Mouse (Mus musculus) neutrophil, adult 59 days (primary cell): Measurements from ENCODE around the gene Serinc3. TPM values are rescaled to one million over a fixed set of nuclear protein-coding genes. Genes with fewer than 3 reads are reported as not detected.

Experiments
- total RNA-seq, 2 experiments: library from RNA; stranded (reverse); gene quantifications; 1 replicate in 1 of 2; 2 replicates in 1 of 2; pipeline ENCODE4 v1.2.4; 2023

The Serinc3 gene
- 100 to 1,000 TPM; 418 to 463 TPM for total RNA-seq

DNA sequence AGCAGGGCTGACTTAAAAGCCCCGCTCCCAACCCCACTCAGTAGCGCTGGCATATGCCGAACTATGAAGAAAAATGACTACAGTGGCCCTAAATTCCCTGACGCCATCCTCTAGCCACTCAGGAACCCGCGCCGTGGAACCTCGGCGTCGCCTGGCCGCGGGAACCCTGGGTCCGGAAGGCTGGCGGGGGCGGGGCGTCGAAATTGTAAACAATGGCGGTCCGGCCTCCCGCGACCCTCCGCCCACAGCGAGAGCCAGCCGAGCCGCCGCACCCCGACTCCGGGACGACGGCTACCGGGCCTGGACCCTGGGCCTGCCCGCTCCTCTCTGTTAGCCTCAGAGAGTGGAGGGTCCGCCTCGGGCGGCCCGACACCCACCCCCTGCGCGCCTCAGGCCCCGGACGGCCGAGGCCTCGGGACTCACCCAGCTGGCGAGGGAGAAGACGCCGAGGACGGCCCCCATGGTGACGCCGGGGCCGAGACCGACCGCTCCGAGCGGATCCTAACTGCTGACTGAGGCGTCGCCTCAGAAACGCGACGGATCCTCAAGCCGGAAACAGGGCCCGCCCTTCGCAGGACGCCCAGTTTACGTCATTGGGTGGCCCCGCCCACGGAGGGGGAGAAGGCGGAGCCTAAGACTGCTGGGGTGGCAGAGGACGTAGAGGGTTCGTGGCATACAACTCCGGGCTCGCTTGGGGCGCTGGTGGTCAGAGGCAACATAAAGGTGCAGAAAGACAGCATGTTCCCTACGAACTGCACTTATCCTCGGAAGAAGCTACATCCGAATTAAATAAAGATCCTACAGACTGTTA is at the start of gene Serinc3:
TSS of gene Serinc3 (minus strand) at position 557 of the 811 bp plus-strand sequence.

DNA sequence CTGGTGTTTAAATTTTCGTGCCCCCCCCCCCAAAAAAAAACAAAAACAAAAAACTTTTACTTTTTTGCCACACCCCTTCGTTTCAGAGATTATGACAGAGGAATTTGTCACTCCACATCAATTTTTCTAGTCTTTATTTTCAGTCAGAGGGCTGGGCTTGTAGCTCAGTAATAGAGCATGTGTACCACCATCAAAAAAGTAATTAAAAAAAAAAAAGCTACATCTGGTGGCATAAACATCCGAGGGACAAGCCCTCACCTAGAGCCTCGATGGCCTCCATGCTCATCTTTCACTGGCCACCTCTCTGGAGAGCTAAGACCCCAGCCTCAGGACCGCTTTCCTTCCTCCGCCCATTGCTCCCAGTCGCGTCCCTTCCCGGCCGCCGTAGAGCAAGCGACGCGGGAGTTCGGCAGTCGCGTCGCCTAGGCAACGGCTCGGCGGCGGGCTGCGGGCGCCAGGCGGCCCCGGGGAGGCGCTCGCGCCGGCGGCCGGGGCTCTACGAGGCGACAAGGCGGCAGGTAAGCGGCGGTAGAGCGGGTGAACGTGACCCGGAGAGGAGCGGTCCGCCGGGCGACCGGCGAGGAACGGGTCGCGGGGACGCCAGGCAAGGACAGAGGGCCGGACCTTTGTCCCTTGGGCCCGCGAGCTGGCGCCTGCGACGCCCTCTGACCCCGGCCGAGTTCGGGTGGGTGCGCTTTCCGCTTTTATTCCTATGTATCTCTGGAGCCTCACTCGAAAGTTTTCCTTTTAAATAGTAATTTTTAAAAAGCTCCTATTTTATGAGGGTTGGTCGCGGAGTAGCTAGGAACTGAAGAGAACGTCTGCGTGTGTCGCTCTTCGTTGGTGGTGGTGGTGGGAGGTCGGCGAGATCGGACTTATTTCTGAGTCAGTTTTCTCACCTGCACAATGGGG is 13.3 kb upstream of the Serinc3 start, which contains the start of gene Pkig:
TSS of gene Pkig (plus strand) at position 412 of the 912 bp plus-strand sequence.

DNA sequence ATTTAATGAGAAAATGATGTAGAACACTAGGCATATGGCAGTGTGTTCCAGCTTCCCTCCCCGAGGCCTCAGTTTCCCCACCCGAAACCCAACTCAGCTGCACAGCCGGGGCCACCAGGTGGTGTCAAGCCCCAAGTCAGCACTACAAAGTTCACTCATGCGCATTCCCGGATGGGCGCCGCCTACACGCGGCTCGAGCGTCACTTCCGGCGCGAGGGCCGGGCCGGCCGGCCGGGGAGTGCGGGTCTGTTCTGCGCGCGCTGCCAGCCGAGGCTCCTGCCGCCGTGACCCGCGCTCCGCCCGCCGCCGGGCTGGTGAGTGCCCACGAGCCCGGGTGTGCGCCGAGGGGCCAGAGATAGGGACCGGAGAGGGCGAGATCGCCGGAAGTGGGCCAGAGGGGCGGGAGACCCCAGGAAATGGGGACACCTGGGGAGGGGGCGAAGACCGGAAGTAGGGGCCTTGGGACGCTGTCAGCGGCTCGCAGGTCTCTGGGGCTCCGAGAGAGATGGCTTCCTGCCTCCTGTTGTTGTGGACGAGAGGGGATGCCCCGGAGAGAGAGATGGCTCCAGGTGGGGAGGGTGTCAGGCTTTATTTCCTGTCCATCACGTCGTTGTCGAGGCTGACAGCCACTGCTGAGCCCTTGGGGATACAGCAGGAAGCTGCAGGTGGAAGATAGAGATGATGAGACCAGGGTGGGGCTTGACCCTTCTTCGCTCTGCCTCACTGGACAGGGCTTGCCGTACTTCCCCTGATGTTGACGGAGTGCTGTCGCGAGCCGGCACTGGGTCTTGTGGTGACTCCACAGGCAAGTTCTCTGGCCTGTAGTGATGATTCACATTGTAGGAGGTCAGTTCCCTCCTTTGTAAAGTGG is 42.6 kb downstream of the Serinc3 start, which contains the start of gene Ttpal:
TSS of gene Ttpal (plus strand) at position 214 of the 871 bp plus-strand sequence.

Other genes with a start within 250 kb of the Serinc3 start
- gene Jph2, start 247.1 kb downstream of the Serinc3 start, total RNA-seq, result not detected
- gene Oser1, start 220.4 kb downstream of the Serinc3 start, total RNA-seq, result 10 to 100 TPM; 82.7 to 99.8 TPM
- not detected for gene Gdap1l1, start 206.7 kb downstream of the Serinc3 start, total RNA-seq
- gene Fitm2, start 172.5 kb downstream of the Serinc3 start, total RNA-seq, result 1 to 10 TPM; 1.3 to 1.4 TPM
- not detected for gene R3hdml, start 152.8 kb downstream of the Serinc3 start, total RNA-seq
- under 1 TPM; 0.07 to 0.09 TPM for gene Hnf4a, start 138.3 kb downstream of the Serinc3 start, total RNA-seq
- gene Ttpal, start 42.8 kb downstream of the Serinc3 start, total RNA-seq, result 10 to 100 TPM; 44.0 to 48.8 TPM
- 10 to 100 TPM; 23.2 to 31.6 TPM for gene Pkig, start 13.3 kb upstream of the Serinc3 start, total RNA-seq
- 10 to 100 TPM; 10.3 to 13.0 TPM for gene Ada, start 105.1 kb upstream of the Serinc3 start, total RNA-seq
- gene Ccn5, start 175.7 kb upstream of the Serinc3 start, total RNA-seq, result not detected
- not detected for gene Kcnk15, start 208.5 kb upstream of the Serinc3 start, total RNA-seq